Mouse (Mus musculus): ENCODE measurements around the gene Adprm.

DNA sequence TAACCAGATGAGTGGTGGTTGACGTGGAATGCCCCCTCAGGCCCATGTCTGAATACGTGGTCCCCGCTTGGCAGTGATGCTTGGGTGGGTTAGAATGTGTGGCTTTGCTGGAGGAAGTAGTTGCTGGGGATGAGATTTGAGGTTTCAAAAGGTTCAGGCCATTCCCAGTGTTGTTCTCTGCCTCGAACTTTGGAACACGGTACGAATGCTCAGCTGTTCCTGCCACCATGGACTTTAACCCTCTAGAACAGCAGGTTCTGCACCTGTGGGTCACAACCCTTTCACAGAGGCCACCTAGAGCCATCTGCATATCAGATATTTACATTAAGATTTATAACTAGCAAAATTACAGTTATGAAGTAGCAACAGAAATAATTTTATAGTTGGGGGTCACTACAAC is 16.2 kb downstream of the Adprm start:
- TF ChIP-seq CTCF (IDR thresholded peaks at IDR 0.05; ENCODE audit: low read depth) = no peak
- TF ChIP-seq EP300 (optimal IDR thresholded peaks at IDR 0.05) = no peak

Data from stomach, postnatal 0 days (tissue).